Mouse (Mus musculus): ENCODE data around the gene Fut9.

Fut9 gene

GRCm38 (mm10) chr4:25799476-25800283 is at the start of gene Fut9:
Gene Fut9, minus strand, starts transcription at chr4:25800244.
- in situ Hi-C loops (cut with MboI; ENCODE audit: low pct_unique_long_range_greater_than_20kb in 1 of 2, low sequenced_read_pairs in 2 of 2, unreplicated experiment in 1 of 2): no loop called here

GRCm38 (mm10) chr4:25815783-25816182 is 15.7 kb upstream of the Fut9 start:
- in situ Hi-C loops (cut with MboI; ENCODE audit: low pct_unique_long_range_greater_than_20kb in 1 of 2, low sequenced_read_pairs in 2 of 2, unreplicated experiment in 1 of 2): no loop called here

- in situ Hi-C loops (cut with MboI; ENCODE audit: low pct_unique_long_range_greater_than_20kb in 1 of 2, low sequenced_read_pairs in 2 of 2, unreplicated experiment in 1 of 2): no loop called here
These were observed 13.3 kb upstream of the Fut9 start for GRCm38 (mm10) chr4:25813340-25813739.

- in situ Hi-C loops (cut with MboI; ENCODE audit: low pct_unique_long_range_greater_than_20kb in 1 of 2, low sequenced_read_pairs in 2 of 2, unreplicated experiment in 1 of 2): no loop called here
These were observed 10.0 kb upstream of the Fut9 start for GRCm38 (mm10) chr4:25810058-25810457.

GRCm38 (mm10) chr4:25801751-25802150 is 1.7 kb upstream of the Fut9 start:
- in situ Hi-C loops (cut with MboI; ENCODE audit: low pct_unique_long_range_greater_than_20kb in 1 of 2, low sequenced_read_pairs in 2 of 2, unreplicated experiment in 1 of 2): no loop called here

- in situ Hi-C loops (cut with MboI; ENCODE audit: low pct_unique_long_range_greater_than_20kb in 1 of 2, low sequenced_read_pairs in 2 of 2, unreplicated experiment in 1 of 2): no loop called here
These were observed 206 bp upstream of the Fut9 start for GRCm38 (mm10) chr4:25800284-25800616.

- in situ Hi-C loops (cut with MboI; ENCODE audit: low pct_unique_long_range_greater_than_20kb in 1 of 2, low sequenced_read_pairs in 2 of 2, unreplicated experiment in 1 of 2): no loop called here
These were observed 981 bp downstream of the Fut9 start for GRCm38 (mm10) chr4:25799051-25799475.

- in situ Hi-C loops (cut with MboI; ENCODE audit: low pct_unique_long_range_greater_than_20kb in 1 of 2, low sequenced_read_pairs in 2 of 2, unreplicated experiment in 1 of 2): no loop called here
These were observed 1.6 kb downstream of the Fut9 start for GRCm38 (mm10) chr4:25798412-25798811.

GRCm38 (mm10) chr4:25796149-25796548 is 3.9 kb downstream of the Fut9 start:
- in situ Hi-C loops (cut with MboI; ENCODE audit: low pct_unique_long_range_greater_than_20kb in 1 of 2, low sequenced_read_pairs in 2 of 2, unreplicated experiment in 1 of 2): no loop called here

GRCm38 (mm10) chr4:25785276-25785675 is 14.8 kb downstream of the Fut9 start:
- in situ Hi-C loops (cut with MboI; ENCODE audit: low pct_unique_long_range_greater_than_20kb in 1 of 2, low sequenced_read_pairs in 2 of 2, unreplicated experiment in 1 of 2): no loop called here

- in situ Hi-C loops (cut with MboI; ENCODE audit: low pct_unique_long_range_greater_than_20kb in 1 of 2, low sequenced_read_pairs in 2 of 2, unreplicated experiment in 1 of 2): no loop called here
These were observed 31.4 kb downstream of the Fut9 start for GRCm38 (mm10) chr4:25768657-25769056.

- in situ Hi-C loops (cut with MboI; ENCODE audit: low pct_unique_long_range_greater_than_20kb in 1 of 2, low sequenced_read_pairs in 2 of 2, unreplicated experiment in 1 of 2): no loop called here
These were observed 37.0 kb downstream of the Fut9 start for GRCm38 (mm10) chr4:25763091-25763490.

GRCm38 (mm10) chr4:25757909-25758548 is 42.0 kb downstream of the Fut9 start:
- in situ Hi-C loops (cut with MboI; ENCODE audit: low pct_unique_long_range_greater_than_20kb in 1 of 2, low sequenced_read_pairs in 2 of 2, unreplicated experiment in 1 of 2): no loop called here

- in situ Hi-C loops (cut with MboI; ENCODE audit: low pct_unique_long_range_greater_than_20kb in 1 of 2, low sequenced_read_pairs in 2 of 2, unreplicated experiment in 1 of 2): no loop called here
These were observed 58.5 kb downstream of the Fut9 start for GRCm38 (mm10) chr4:25741553-25741952.

GRCm38 (mm10) chr4:25738782-25739181 is 61.3 kb downstream of the Fut9 start:
- in situ Hi-C loops (cut with MboI; ENCODE audit: low pct_unique_long_range_greater_than_20kb in 1 of 2, low sequenced_read_pairs in 2 of 2, unreplicated experiment in 1 of 2): no loop called here

- in situ Hi-C loops (cut with MboI; ENCODE audit: low pct_unique_long_range_greater_than_20kb in 1 of 2, low sequenced_read_pairs in 2 of 2, unreplicated experiment in 1 of 2): no loop called here
These were observed 78.5 kb downstream of the Fut9 start for GRCm38 (mm10) chr4:25721576-25721975.

GRCm38 (mm10) chr4:25713907-25714306 is 86.1 kb downstream of the Fut9 start:
- in situ Hi-C loops (cut with MboI; ENCODE audit: low pct_unique_long_range_greater_than_20kb in 1 of 2, low sequenced_read_pairs in 2 of 2, unreplicated experiment in 1 of 2): no loop called here

GRCm38 (mm10) chr4:25684976-25685375 is 115.1 kb downstream of the Fut9 start:
- in situ Hi-C loops (cut with MboI; ENCODE audit: low pct_unique_long_range_greater_than_20kb in 1 of 2, low sequenced_read_pairs in 2 of 2, unreplicated experiment in 1 of 2): no loop called here

GRCm38 (mm10) chr4:25664196-25664595 is 135.8 kb downstream of the Fut9 start:
- in situ Hi-C loops (cut with MboI; ENCODE audit: low pct_unique_long_range_greater_than_20kb in 1 of 2, low sequenced_read_pairs in 2 of 2, unreplicated experiment in 1 of 2): no loop called here

GRCm38 (mm10) chr4:25661204-25661727 is 138.8 kb downstream of the Fut9 start:
- in situ Hi-C loops (cut with MboI; ENCODE audit: low pct_unique_long_range_greater_than_20kb in 1 of 2, low sequenced_read_pairs in 2 of 2, unreplicated experiment in 1 of 2): no loop called here

Measured in mouse embryonic stem cell (cell line).